Mouse (Mus musculus) limb, embryonic 12.5 days (tissue): ENCODE measurements around the gene Adh6a. TPM values are rescaled to one million over a fixed set of nuclear protein-coding genes. Genes with fewer than 3 reads are reported as not detected.

Experiments used
- ATAC-seq: fragments of 200-750 bp; cut with Nextera tagmentation; 2 replicates; pipeline ENCODE4 v1.8.0; 2017; ENCODE audit warnings: low read depth, moderate TSS enrichment; ENCODE audit not compliant: insufficient number of reproducible peaks, insufficient read depth, low FRiP score, low TSS enrichment
- H3K27ac ChIP-seq: fragments of 300-500 bp; sonication (generic); 2 replicates; pipeline ENCODE4 v1.5.1; 2016; ENCODE audit warnings: mild to moderate bottlenecking, moderate library complexity
- H3K27me3 ChIP-seq: fragments of 300-500 bp; sonication (generic); 2 replicates; pipeline ENCODE4 v1.6.1; 2016; ENCODE audit warnings: mild to moderate bottlenecking, moderate library complexity
- H3K36me3 ChIP-seq: fragments of 300-500 bp; sonication (generic); 2 replicates; pipeline ENCODE4 v1.6.1; 2016; ENCODE audit warnings: mild to moderate bottlenecking, moderate library complexity
- H3K4me1 ChIP-seq: fragments of 300-500 bp; sonication (generic); replicated peaks from 2 replicates; pipeline ENCODE4 v1.6.1; 2016
- H3K4me2 ChIP-seq: fragments of 300-500 bp; sonication (generic); 2 replicates; pipeline ENCODE4 v1.6.1; 2016; ENCODE audit warnings: mild to moderate bottlenecking, moderate library complexity
- H3K4me3 ChIP-seq: fragments of 300-500 bp; sonication (generic); replicated peaks from 2 replicates; pipeline ENCODE4 v1.5.1; 2016; ENCODE audit warnings: mild to moderate bottlenecking
- H3K9ac ChIP-seq: fragments of 300-500 bp; sonication (generic); replicated peaks from 2 replicates; pipeline ENCODE4 v1.6.1; 2016; ENCODE audit warnings: mild to moderate bottlenecking, moderate library complexity
- H3K9me3 ChIP-seq: fragments of 300-500 bp; sonication (generic); 2 replicates; pipeline ENCODE4 v1.6.1; 2016; ENCODE audit warnings: mild to moderate bottlenecking, moderate library complexity
- WGBS: fragments of 180-500 bp; shearing (Covaris S2); methylation state at CpG from one replicate; pipeline ENCODE4 v1.1.7; 2016; 5-methylcytosine and 5-hydroxymethylcytosine counted together
- polyA plus RNA-seq: library from polyadenylated mRNA; unstranded; fragments of >200 nt; fragmentation: Nextera tagmentation; extraction: Ambion mirVana; gene quantifications from 2 replicates; pipeline ENCODE4 v1.2.1, GENCODE M21; 2016

The Adh6a gene
- polyA plus RNA-seq: not detected in 2 replicates

DNA sequence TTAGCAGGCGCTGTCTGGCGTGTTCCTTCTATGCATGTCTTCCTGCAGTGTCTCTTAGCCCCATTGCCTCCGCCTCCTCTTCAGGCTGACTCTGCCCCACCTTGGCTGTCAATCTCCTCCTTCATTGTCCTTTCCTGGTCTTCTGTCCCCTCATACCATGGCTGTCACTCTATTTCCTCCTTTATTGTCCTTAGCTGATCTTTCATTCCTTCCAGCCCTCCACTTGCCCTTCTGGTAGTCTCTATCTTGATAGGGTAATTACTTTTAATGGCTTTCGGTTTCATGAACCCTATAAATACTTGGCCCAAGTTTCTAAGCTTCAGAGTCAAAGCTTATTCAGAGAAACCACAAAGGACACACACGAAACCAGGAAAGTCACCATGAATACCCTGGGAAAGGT lies at the start of gene Adh6a:
Gene Adh6a, plus strand, starts transcription at position 322 of the 400 bp plus-strand sequence.
- Histone ChIP-seq H3K36me3 (no peaks in the 10 kb centered on the region), H3K4me3 (no peak within 1 kb of the TSS), H3K27ac (no peak within 1 kb of the TSS), H3K9ac (no peak within 1 kb of the TSS), H3K4me1 (no peaks in the 10 kb centered on the region), H3K4me2 (no peak within 1 kb of the TSS), H3K27me3 (no peaks in the 10 kb centered on the region), H3K9me3 (no peaks in the 10 kb centered on the region)
- 79% methylated on average over 5 of the region's 5 CpGs for WGBS
- ATAC-seq: no peak

DNA sequence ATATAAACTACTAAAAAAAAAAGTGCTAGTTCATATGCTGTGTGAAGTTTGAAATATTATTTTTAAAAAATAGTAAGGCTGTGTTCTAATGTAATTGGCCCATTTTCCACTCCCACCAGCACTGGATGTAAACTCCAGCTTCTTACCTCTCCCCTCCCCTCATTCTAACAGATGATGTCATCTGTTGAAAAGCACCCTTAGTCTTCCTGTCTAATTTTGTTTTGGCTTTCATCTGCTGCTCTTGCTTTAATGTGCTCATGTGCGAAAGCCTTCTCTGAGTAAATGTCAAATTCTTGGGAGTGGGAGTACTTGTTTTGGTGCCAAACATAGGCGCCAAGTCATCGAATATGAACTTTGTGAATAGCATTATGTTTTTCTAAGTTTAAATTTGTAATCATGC lies 48.4 kb upstream of the Adh6a start:
- ATAC-seq: no peak
- H3K27ac ChIP-seq: no peak overlapping the region
- no peaks in the 10 kb centered on the region for H3K27me3 ChIP-seq
- H3K36me3 ChIP-seq: no peaks in the 10 kb centered on the region
- 78% methylated on average over 3 of the region's 3 CpGs for WGBS
- no peak overlapping the region for H3K9ac ChIP-seq
- no peak overlapping the region for H3K4me3 ChIP-seq
- no peak overlapping the region for H3K4me2 ChIP-seq
- no peaks in the 10 kb centered on the region; the same call in 1 of the 2 replicates for H3K4me1 ChIP-seq
- no peaks in the 10 kb centered on the region for H3K9me3 ChIP-seq

DNA sequence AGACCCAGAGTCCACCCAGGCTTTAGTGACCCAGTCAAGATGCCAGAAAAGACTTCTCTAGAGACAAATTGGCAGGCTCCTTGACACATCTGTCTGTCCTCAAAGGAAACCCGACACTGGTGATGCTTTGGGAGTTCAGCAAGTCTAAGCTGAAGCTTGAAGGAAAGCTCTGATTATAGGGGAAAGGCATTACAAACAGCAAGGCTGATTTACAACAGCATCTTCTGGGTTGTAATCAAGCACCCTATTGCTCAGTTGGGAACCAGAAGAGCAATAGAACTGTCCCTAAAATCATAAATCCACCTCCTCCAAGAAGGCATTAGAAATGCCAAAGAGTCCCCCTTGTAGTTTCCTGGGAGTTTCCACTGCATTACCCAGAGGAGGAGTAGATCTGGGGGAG lies 42.6 kb upstream of the Adh6a start:
- WGBS: 0% methylated on average over 1 of the region's 1 CpGs
- no peak overlapping the region for H3K4me2 ChIP-seq
- no peaks in the 10 kb centered on the region for H3K9me3 ChIP-seq
- no peak for ATAC-seq
- H3K27me3 ChIP-seq: no peaks in the 10 kb centered on the region; the same call in 1 of the 2 replicates
- no peak overlapping the region for H3K27ac ChIP-seq
- H3K36me3 ChIP-seq: no peaks in the 10 kb centered on the region
- no peak overlapping the region for H3K4me3 ChIP-seq
- 0 out of 2 replicates have a peak, but pooled peaks cover 5% of the 10 kb centered on the region for H3K4me1 ChIP-seq
- H3K9ac ChIP-seq: no peak overlapping the region

DNA sequence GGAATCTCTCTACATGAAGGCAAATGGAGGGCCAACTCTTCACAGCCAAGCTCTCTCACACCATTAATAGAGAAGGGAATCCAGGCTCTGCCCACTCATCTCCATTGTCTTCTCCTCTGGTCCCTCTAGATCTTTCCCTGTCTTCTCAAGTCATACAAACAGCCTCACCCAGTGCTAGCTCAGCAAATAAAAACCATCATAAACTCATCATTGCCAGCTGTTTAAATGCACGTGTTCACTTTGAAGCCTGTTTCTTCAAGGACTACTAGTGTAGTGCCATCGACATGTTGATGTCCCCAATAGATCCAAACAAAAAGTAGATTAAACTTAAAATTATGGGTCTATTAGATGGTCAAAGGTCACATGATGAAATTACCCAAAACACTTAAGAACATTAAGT lies 41.8 kb upstream of the Adh6a start:
- no peak overlapping the region for H3K9ac ChIP-seq
- H3K4me3 ChIP-seq: no peak overlapping the region
- H3K36me3 ChIP-seq: no peaks in the 10 kb centered on the region
- ATAC-seq: no peak
- H3K27me3 ChIP-seq: no peaks in the 10 kb centered on the region; the same call in 1 of the 2 replicates
- no peak overlapping the region for H3K4me2 ChIP-seq
- 39% methylated on average over 2 of the region's 2 CpGs for WGBS
- no peaks in the 10 kb centered on the region for H3K9me3 ChIP-seq
- H3K4me1 ChIP-seq: 0 out of 2 replicates have a peak, but pooled peaks cover 5% of the 10 kb centered on the region
- H3K27ac ChIP-seq: no peak overlapping the region

DNA sequence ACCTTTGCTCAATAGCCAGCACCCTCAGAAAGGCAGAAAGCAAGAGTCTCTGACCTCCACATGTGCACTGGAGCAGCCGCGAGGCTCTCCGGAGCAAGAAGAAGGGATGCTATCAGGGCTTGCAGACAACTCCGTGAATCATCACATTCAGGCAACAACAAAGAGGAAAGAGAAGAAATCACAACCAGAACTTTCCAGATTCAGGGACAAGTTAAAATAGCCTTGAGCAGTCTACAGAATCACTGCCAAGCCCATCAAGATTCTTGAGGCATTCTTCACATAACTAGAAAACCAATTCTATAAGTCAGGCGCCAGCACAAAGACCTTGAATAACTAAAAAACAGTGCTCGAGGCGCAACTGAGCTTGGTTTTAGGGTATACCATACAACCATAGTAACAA lies 40.0 kb upstream of the Adh6a start:
- H3K27ac ChIP-seq: no peak overlapping the region
- H3K4me2 ChIP-seq: no peak overlapping the region
- no peaks in the 10 kb centered on the region; the same call in 1 of the 2 replicates for H3K27me3 ChIP-seq
- no peak overlapping the region for H3K4me3 ChIP-seq
- H3K9me3 ChIP-seq: no peaks in the 10 kb centered on the region
- no peak overlapping the region for H3K9ac ChIP-seq
- WGBS: 80% methylated on average over 7 of the region's 7 CpGs
- ATAC-seq: no peak
- peaks cover 5% of the 10 kb centered on the region; the same call in 1 of the 2 replicates for H3K4me1 ChIP-seq
- H3K36me3 ChIP-seq: no peaks in the 10 kb centered on the region

DNA sequence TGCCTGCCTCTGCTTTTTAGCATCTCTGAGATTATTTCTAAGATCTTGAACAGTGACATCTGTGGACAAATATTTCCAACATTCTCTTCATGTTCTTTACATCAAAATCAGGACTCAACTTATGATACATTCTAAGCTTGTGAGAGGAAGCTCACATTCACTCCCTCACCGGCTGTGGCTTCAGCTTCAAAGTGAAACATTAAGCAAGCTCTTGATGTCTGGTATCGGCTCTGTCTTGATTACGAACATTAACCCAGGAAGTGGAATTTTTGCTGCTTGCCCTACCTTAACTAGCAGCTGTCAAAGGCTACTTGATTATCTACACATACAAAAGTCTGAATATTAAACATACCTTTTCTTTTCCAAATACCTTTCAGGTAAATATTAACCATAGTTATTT lies 38.0 kb upstream of the Adh6a start:
- Histone ChIP-seq H3K9me3 (no peaks in the 10 kb centered on the region), H3K27ac (no peak overlapping the region), H3K4me1 (peaks cover 5% of the 10 kb centered on the region; the same call in 1 of the 2 replicates), H3K9ac (no peak overlapping the region), H3K4me3 (no peak overlapping the region), H3K4me2 (no peak overlapping the region), H3K27me3 (no peaks in the 10 kb centered on the region; the same call in 1 of the 2 replicates), H3K36me3 (no peaks in the 10 kb centered on the region)
- no peak for ATAC-seq
- 71% methylated on average over 3 of the region's 3 CpGs for WGBS

DNA sequence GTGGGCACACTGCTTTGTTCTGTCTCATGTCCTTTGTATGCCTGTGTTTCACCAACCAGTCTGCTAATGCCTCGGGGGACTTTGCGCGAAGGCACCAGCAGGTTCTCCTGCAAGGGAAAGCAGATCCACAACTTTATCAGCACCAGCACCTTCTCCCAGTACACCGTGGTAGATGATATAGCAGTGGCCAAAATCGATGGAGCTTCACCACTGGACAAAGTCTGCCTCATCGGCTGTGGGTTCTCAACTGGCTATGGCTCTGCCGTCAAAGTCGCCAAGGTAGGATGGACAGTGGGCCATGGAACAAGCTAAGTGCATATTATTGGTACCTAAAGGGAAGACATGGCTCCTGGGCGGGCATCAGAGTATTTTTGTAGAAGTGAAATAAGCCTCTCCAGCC lies 30.5 kb upstream of the Adh6a start:
- H3K9me3 ChIP-seq: no peaks in the 10 kb centered on the region
- no peak for ATAC-seq
- 92% methylated on average over 9 of the region's 9 CpGs for WGBS

DNA sequence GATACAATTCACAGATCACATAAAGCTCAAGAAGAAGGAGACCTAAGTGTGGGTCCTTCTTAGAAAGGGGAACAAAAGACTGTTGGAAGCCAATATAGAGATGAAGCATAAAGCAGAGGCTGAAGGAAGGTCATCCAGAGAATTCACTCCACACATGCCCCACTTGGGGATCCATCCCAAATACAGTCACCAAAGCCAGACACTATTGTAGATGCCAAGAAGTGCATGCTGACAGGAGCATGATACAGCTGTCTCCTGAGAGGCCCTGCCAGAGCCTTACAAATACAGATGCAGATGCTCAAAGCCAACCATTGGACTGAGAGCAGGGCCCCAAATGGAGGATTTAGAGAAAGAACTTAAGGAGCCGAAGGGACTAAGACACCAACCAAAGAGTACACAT lies 29.3 kb upstream of the Adh6a start:
- no peak overlapping the region for H3K4me2 ChIP-seq
- ATAC-seq: no peak
- no peaks in the 10 kb centered on the region for H3K27me3 ChIP-seq
- H3K9ac ChIP-seq: no peak overlapping the region
- H3K4me3 ChIP-seq: no peak overlapping the region
- no peaks in the 10 kb centered on the region for H3K4me1 ChIP-seq
- no peaks in the 10 kb centered on the region for H3K9me3 ChIP-seq
- no peaks in the 10 kb centered on the region for H3K36me3 ChIP-seq
- H3K27ac ChIP-seq: no peak overlapping the region
- WGBS: 75% methylated on average over 1 of the region's 1 CpGs

More for the DNA sequence above, 30.5 kb upstream of the Adh6a start:
- Histone ChIP-seq H3K27ac (no peak overlapping the region), H3K36me3 (no peaks in the 10 kb centered on the region), H3K9ac (no peak overlapping the region), H3K4me2 (no peak overlapping the region), H3K27me3 (no peaks in the 10 kb centered on the region), H3K4me1 (no peaks in the 10 kb centered on the region; the same call in 1 of the 2 replicates), H3K4me3 (no peak overlapping the region)

DNA sequence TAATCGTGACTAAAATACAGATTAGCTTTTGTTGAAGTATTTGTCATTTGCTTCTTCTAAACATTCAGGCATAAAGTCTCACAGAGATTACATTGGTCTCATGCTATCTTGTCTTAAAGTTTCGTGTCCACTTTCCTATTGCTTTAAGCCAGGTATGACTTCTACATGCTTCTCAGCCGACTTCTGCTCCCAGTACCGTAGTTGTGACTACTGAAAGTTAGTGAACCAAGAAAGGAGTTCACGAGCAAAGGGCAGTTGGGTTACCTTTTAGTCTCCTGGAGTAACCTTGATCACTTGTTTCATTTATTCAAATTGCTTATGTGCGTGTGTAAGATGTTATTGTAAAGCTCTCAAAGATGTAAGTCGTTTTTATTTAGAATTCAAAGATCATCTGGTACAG lies 27.1 kb upstream of the Adh6a start:
- no peak overlapping the region for H3K9ac ChIP-seq
- no peak overlapping the region for H3K4me3 ChIP-seq
- H3K27ac ChIP-seq: no peak overlapping the region
- no peaks in the 10 kb centered on the region for H3K36me3 ChIP-seq
- 0 out of 2 replicates have a peak, but pooled peaks cover 5% of the 10 kb centered on the region for H3K4me1 ChIP-seq
- ATAC-seq: no peak
- H3K4me2 ChIP-seq: no peak overlapping the region
- WGBS: 95% methylated on average over 7 of the region's 7 CpGs
- no peaks in the 10 kb centered on the region for H3K27me3 ChIP-seq
- H3K9me3 ChIP-seq: no peaks in the 10 kb centered on the region

DNA sequence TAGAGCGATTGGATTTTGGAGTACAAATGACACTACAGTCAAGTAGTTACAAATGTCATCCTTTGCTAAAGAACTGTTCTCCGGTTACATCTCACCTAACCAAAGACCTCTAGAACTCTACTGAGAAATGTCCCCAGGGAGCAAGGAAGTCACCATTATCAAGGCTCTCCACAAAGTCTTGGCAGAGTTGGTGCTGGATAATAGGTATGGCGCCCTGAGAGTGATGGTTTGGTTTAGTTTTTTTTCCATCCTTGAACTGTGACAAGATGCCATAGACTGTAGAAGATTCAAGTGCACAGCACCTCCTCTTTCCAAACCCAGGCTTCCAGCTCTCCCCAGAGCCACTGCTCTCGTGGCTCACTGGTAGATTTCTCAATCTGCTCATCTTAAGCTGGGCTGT lies 25.4 kb upstream of the Adh6a start:
- H3K27me3 ChIP-seq: no peaks in the 10 kb centered on the region
- 89% methylated on average over 4 of the region's 4 CpGs for WGBS

DNA sequence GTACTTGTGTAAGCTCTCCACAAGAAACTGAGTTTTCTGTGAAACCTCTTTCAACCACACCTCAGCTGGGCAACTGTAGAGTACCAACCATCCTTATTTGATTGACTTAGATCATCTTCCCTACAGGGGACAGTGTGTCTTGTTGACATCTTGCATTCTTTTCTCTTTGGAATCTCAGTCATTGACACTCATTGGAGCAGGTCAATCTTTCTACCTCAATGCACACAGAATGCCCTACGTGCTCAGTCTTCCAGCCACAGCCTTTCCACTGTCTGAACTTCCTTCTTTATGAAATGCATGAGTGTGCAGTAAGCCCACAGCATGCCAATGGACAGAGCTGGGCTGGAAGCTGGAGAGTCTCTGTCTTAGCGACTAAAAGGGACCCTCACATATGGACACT lies 22.4 kb upstream of the Adh6a start:
- Histone ChIP-seq H3K9ac (no peak overlapping the region), H3K4me3 (no peak overlapping the region), H3K9me3 (0 out of 2 replicates have a peak, but pooled peaks cover 5% of the 10 kb centered on the region), H3K27me3 (no peaks in the 10 kb centered on the region), H3K4me1 (0 out of 2 replicates have a peak, but pooled peaks cover 5% of the 10 kb centered on the region), H3K27ac (no peak overlapping the region), H3K36me3 (no peaks in the 10 kb centered on the region), H3K4me2 (no peak overlapping the region)
- ATAC-seq: no peak
- 88% methylated on average over 2 of the region's 2 CpGs for WGBS

More for the DNA sequence above, 25.4 kb upstream of the Adh6a start:
- no peaks in the 10 kb centered on the region for H3K9me3 ChIP-seq
- no peak overlapping the region for H3K4me3 ChIP-seq
- H3K4me1 ChIP-seq: 0 out of 2 replicates have a peak, but pooled peaks cover 5% of the 10 kb centered on the region
- H3K9ac ChIP-seq: no peak overlapping the region
- no peaks in the 10 kb centered on the region for H3K36me3 ChIP-seq
- no peak overlapping the region for H3K27ac ChIP-seq
- ATAC-seq: no peak
- H3K4me2 ChIP-seq: no peak overlapping the region

DNA sequence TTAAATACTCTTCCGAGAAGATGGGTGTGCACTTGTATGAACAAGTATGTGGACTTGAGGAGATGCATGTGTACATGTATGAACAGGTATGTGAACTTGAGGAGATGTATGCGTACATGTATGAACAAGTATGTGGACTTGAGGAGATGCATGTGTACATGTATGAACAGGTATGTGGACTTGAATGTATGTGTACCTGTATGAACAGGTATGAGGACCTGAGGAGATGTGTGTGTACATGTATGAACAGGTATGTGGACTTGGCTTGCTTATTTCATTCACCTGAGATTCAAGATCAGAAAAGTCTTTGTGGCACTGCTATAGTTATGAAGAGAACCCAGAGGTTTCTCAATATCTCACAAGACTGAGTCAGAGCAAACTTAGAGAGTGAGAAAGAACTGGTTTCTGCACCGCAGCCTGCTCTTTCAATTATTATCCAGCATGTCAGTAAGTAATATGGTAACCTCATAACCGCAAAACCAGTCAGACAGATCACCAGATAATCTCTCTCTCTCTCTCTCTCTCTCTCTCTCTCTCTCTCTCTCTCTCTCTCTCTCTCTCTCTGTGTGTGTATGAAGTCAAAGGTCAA lies 21.5 kb upstream of the Adh6a start:
- no peak for ATAC-seq
- no peak overlapping the region for H3K4me2 ChIP-seq
- no peak overlapping the region for H3K4me3 ChIP-seq
- H3K36me3 ChIP-seq: no peaks in the 10 kb centered on the region
- 91% methylated on average over 4 of the region's 4 CpGs for WGBS
- H3K27ac ChIP-seq: no peak overlapping the region
- 0 out of 2 replicates have a peak, but pooled peaks cover 6% of the 10 kb centered on the region for H3K9me3 ChIP-seq
- 0 out of 2 replicates have a peak, but pooled peaks cover 5% of the 10 kb centered on the region for H3K4me1 ChIP-seq
- H3K9ac ChIP-seq: no peak overlapping the region
- H3K27me3 ChIP-seq: no peaks in the 10 kb centered on the region
